In genomic region chr8:71474785-71475701, GRCm38 (mm10) we compare ENCODE assay signal across 8 mouse cellular contexts. TPM values are rescaled to one million over a fixed set of nuclear protein-coding genes. Genes with fewer than 3 reads are reported as not detected.
DNase-seq lines count a peak whose midpoint lies in the region; ATAC-seq and TF ChIP-seq lines count a peak whose summit lies in the region.

No protein-coding gene starts in this region.

- 0 out of 2 replicates have a peak, but pooled peaks have one; percentile 11 for TF ChIP-seq POLR2A in lung, adult 2 months (IDR thresholded peaks at IDR 0.05; ENCODE audit: borderline replicate concordance, extremely low read depth, low read depth, low read length)

- H3K4me1 ChIP-seq in forebrain, embryonic 10.5 days: peaks cover 36% of the 10 kb centered on the region
- peaks cover 24% of the 10 kb centered on the region for H3K4me1 ChIP-seq in forebrain, embryonic 16.5 days (replicated peaks; ENCODE audit: control insufficient read depth, insufficient read depth, low read length)
- peaks cover 9% of the 10 kb centered on the region for H3K4me1 ChIP-seq in lung, adult 2 months (ENCODE audit: control insufficient read depth, insufficient read depth, low read length)
- H3K4me1 ChIP-seq in hindbrain, embryonic 12.5 days: peaks cover 24% of the 10 kb centered on the region
- peaks cover 32% of the 10 kb centered on the region for H3K4me1 ChIP-seq in midbrain, embryonic 15.5 days

- peaks cover 76% of the 10 kb centered on the region for H3K36me3 ChIP-seq in forebrain, embryonic 10.5 days (replicated peaks)
- H3K36me3 ChIP-seq in forebrain, embryonic 16.5 days (ENCODE audit: control insufficient read depth, insufficient read depth): peaks cover 18% of the 10 kb centered on the region
- peaks cover 64% of the 10 kb centered on the region for H3K36me3 ChIP-seq in hindbrain, embryonic 12.5 days
- H3K36me3 ChIP-seq in midbrain, embryonic 15.5 days (replicated peaks): peaks cover 23% of the 10 kb centered on the region

- H3K4me3 ChIP-seq in forebrain, embryonic 10.5 days: peak overlapping the region; percentile 68
- H3K4me3 ChIP-seq in forebrain, embryonic 16.5 days (replicated peaks; ENCODE audit: low read length): no peak overlapping the region
- H3K4me3 ChIP-seq in lung, adult 2 months (replicated peaks; ENCODE audit: extremely low read depth, low read depth, low read length): no peak overlapping the region
- no peak overlapping the region for H3K4me3 ChIP-seq in hindbrain, embryonic 12.5 days
- H3K4me3 ChIP-seq in midbrain, embryonic 15.5 days: no peak overlapping the region

- H3K27ac ChIP-seq in forebrain, embryonic 10.5 days: no peak overlapping the region
- H3K27ac ChIP-seq in forebrain, embryonic 16.5 days (ENCODE audit: low read length): no peak overlapping the region
- peak overlapping the region; percentile 90 for H3K27ac ChIP-seq in hindbrain, embryonic 12.5 days
- H3K27ac ChIP-seq in midbrain, embryonic 15.5 days: peak overlapping the region; percentile 89; the same call in 1 of the 2 replicates

- peaks cover 19% of the 10 kb centered on the region for H3K27me3 ChIP-seq in forebrain, embryonic 10.5 days (ENCODE audit: poor library complexity, severe bottlenecking)
- no peaks in the 10 kb centered on the region for H3K27me3 ChIP-seq in forebrain, embryonic 16.5 days (replicated peaks; ENCODE audit: control insufficient read depth, insufficient read depth, low read length)
- peaks cover 7% of the 10 kb centered on the region; the same call in 1 of the 2 replicates for H3K27me3 ChIP-seq in hindbrain, embryonic 12.5 days
- no peaks in the 10 kb centered on the region for H3K27me3 ChIP-seq in midbrain, embryonic 15.5 days (replicated peaks)

- DNase-seq in forebrain, embryonic 10.5 days (ENCODE audit: extremely low spot score, low spot score): no peak
- no peak for DNase-seq in lung, adult 2 months
- DNase-seq in lung, postnatal 14 days: no peak
- no peak for DNase-seq in left cerebral cortex, adult 9 months (ENCODE audit: low spot score in 2 of 2)
- DNase-seq in retina, embryonic 14.5 days (ENCODE audit: low spot score): no peak

- H3K4me2 ChIP-seq in forebrain, embryonic 16.5 days (ENCODE audit: low read length): no peak overlapping the region
- H3K4me2 ChIP-seq in hindbrain, embryonic 12.5 days (replicated peaks): no peak overlapping the region
- H3K4me2 ChIP-seq in midbrain, embryonic 15.5 days: peak overlapping the region; percentile 71

- WGBS in forebrain, embryonic 10.5 days: 91% methylated on average over 25 of the region's 25 CpGs
- 89% methylated on average over 25 of the region's 25 CpGs for WGBS in forebrain, embryonic 16.5 days
- 86% methylated on average over 25 of the region's 25 CpGs for WGBS in lung, adult 2 months
- 87% methylated on average over 25 of the region's 25 CpGs for WGBS in hindbrain, embryonic 12.5 days
- 91% methylated on average over 25 of the region's 25 CpGs for WGBS in midbrain, embryonic 15.5 days

- no peak for TF ChIP-seq CTCF in lung, adult 2 months (IDR thresholded peaks at IDR 0.05; ENCODE audit: insufficient read depth, low read length)

- no peak for ATAC-seq in forebrain, embryonic 16.5 days
- ATAC-seq in hindbrain, embryonic 12.5 days (ENCODE audit: low FRiP score): 0 out of 2 replicates have a peak, but pooled peaks have one; percentile 5
- ATAC-seq in midbrain, embryonic 15.5 days (replicated peaks): no peak; the same call in 1 of the 2 replicates

- H3K9ac ChIP-seq in forebrain, embryonic 16.5 days (replicated peaks; ENCODE audit: low read depth, low read length): no peak overlapping the region
- H3K9ac ChIP-seq in hindbrain, embryonic 12.5 days: no peak overlapping the region
- H3K9ac ChIP-seq in midbrain, embryonic 15.5 days: no peak overlapping the region

- no peaks in the 10 kb centered on the region for H3K9me3 ChIP-seq in forebrain, embryonic 10.5 days
- no peaks in the 10 kb centered on the region for H3K9me3 ChIP-seq in forebrain, embryonic 16.5 days (ENCODE audit: control insufficient read depth, low read length)
- H3K9me3 ChIP-seq in hindbrain, embryonic 12.5 days (replicated peaks): no peaks in the 10 kb centered on the region
- H3K9me3 ChIP-seq in midbrain, embryonic 15.5 days: no peaks in the 10 kb centered on the region

RNA-seq across cellular contexts. Expression of gene Dda1, which starts 6.0 kb away (rescaled TPM):
- polyA plus RNA-seq in forebrain, embryonic 10.5 days (2016; fragmentation: Nextera tagmentation; extraction: Ambion mirVana): 116 and 122 TPM in 2 replicates
- polyA plus RNA-seq in forebrain, embryonic 16.5 days (2015; fragmentation: Nextera tagmentation; extraction: Ambion mirVana): 218 and 236 TPM in 2 replicates
- 84.4 and 85.9 TPM in 2 replicates for polyA plus RNA-seq in lung, adult 2 months (2012; rRNA removed)
- polyA plus RNA-seq in hindbrain, embryonic 12.5 days (2016; fragmentation: Nextera tagmentation; extraction: Ambion mirVana): 155 and 161 TPM in 2 replicates
- polyA plus RNA-seq in midbrain, embryonic 15.5 days (2015; fragmentation: Nextera tagmentation; extraction: Ambion mirVana): 240 and 242 TPM in 2 replicates

RNA-seq across cellular contexts. Expression of gene Mrpl34, which starts 10.3 kb away (rescaled TPM):
- 218 and 226 TPM in 2 replicates for polyA plus RNA-seq in forebrain, embryonic 10.5 days (2016; fragmentation: Nextera tagmentation; extraction: Ambion mirVana)
- 173 and 178 TPM in 2 replicates for polyA plus RNA-seq in forebrain, embryonic 16.5 days (2015; fragmentation: Nextera tagmentation; extraction: Ambion mirVana)
- 59.4 and 72.5 TPM in 2 replicates for polyA plus RNA-seq in lung, adult 2 months (2012; rRNA removed)
- 194 and 214 TPM in 2 replicates for polyA plus RNA-seq in hindbrain, embryonic 12.5 days (2016; fragmentation: Nextera tagmentation; extraction: Ambion mirVana)
- 173 and 174 TPM in 2 replicates for polyA plus RNA-seq in midbrain, embryonic 15.5 days (2015; fragmentation: Nextera tagmentation; extraction: Ambion mirVana)

RNA-seq across cellular contexts. Expression of gene Ano8, which starts 10.7 kb away (rescaled TPM):
- polyA plus RNA-seq in forebrain, embryonic 10.5 days (2016; fragmentation: Nextera tagmentation; extraction: Ambion mirVana): 1.8 TPM in 2 replicates
- 4.1 and 4.4 TPM in 2 replicates for polyA plus RNA-seq in forebrain, embryonic 16.5 days (2015; fragmentation: Nextera tagmentation; extraction: Ambion mirVana)
- 25.5 and 30.6 TPM in 2 replicates for polyA plus RNA-seq in lung, adult 2 months (2012; rRNA removed)
- 18.0 and 19.6 TPM in 2 replicates for polyA plus RNA-seq in hindbrain, embryonic 12.5 days (2016; fragmentation: Nextera tagmentation; extraction: Ambion mirVana)
- polyA plus RNA-seq in midbrain, embryonic 15.5 days (2015; fragmentation: Nextera tagmentation; extraction: Ambion mirVana): 9.6 and 10.9 TPM in 2 replicates

RNA-seq across cellular contexts. Expression of gene Abhd8, which starts 11.6 kb away (rescaled TPM):
- 67.6 and 68.2 TPM in 2 replicates for polyA plus RNA-seq in forebrain, embryonic 10.5 days (2016; fragmentation: Nextera tagmentation; extraction: Ambion mirVana)
- 113 and 127 TPM in 2 replicates for polyA plus RNA-seq in forebrain, embryonic 16.5 days (2015; fragmentation: Nextera tagmentation; extraction: Ambion mirVana)
- 38.1 and 43.3 TPM in 2 replicates for polyA plus RNA-seq in lung, adult 2 months (2012; rRNA removed)
- polyA plus RNA-seq in hindbrain, embryonic 12.5 days (2016; fragmentation: Nextera tagmentation; extraction: Ambion mirVana): 107 and 108 TPM in 2 replicates
- polyA plus RNA-seq in midbrain, embryonic 15.5 days (2015; fragmentation: Nextera tagmentation; extraction: Ambion mirVana): 188 and 206 TPM in 2 replicates

RNA-seq across cellular contexts. Expression of gene Gtpbp3, which starts 12.9 kb away (rescaled TPM):
- 21.3 and 22.3 TPM in 2 replicates for polyA plus RNA-seq in forebrain, embryonic 10.5 days (2016; fragmentation: Nextera tagmentation; extraction: Ambion mirVana)
- 12.1 and 12.6 TPM in 2 replicates for polyA plus RNA-seq in forebrain, embryonic 16.5 days (2015; fragmentation: Nextera tagmentation; extraction: Ambion mirVana)
- polyA plus RNA-seq in lung, adult 2 months (2012; rRNA removed): 26.0 and 30.4 TPM in 2 replicates
- polyA plus RNA-seq in hindbrain, embryonic 12.5 days (2016; fragmentation: Nextera tagmentation; extraction: Ambion mirVana): 15.3 and 16.5 TPM in 2 replicates
- 12.0 and 13.9 TPM in 2 replicates for polyA plus RNA-seq in midbrain, embryonic 15.5 days (2015; fragmentation: Nextera tagmentation; extraction: Ambion mirVana)

Comparison
In these comparisons a context has a peak if more than half of its experiments do, and no peak if none do; other contexts are left out.
1. H3K27ac ChIP-seq: peak in hindbrain, embryonic 12.5 days (single experiment) and midbrain, embryonic 15.5 days (single experiment); none in forebrain, embryonic 10.5 days (single experiment) and forebrain, embryonic 16.5 days (single experiment).